Mouse (Mus musculus) embryo, embryonic 10.5 days (tissue): ENCODE measurements around the gene Jchain.
"Not testable (repeated sequence)": the region's sequence is repeated elsewhere in the genome, so short reads cannot be mapped to it uniquely, and the experiment has no call there.

Experiments
- DNase-seq: peaks from one replicate; pipeline ENCODE4 v3.0.0-alpha.2; 2015; ENCODE audit warnings: low spot score

Gene Jchain

DNA sequence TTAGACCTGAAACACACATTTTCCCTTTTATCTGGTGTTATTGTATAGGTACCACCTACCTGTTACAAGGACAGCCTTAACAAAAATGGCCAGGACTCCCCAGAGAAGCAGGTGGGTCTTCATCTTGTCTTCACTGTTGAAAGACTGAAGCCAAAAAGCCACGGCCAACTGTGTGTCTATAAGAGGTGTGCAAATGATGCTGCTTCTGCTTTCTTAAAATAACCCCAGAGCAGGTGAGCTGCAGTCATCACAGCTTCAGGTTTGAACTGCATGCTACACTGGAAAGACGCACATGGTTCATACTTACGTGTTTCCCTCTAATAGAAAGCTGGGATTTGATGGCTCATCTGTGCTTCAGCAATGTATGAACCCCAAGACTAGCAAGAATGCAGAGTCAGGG, at the start of gene Jchain:
Gene Jchain (minus strand): TSS at position 235 of the 400 bp plus-strand sequence.
- no peak for DNase-seq

DNA sequence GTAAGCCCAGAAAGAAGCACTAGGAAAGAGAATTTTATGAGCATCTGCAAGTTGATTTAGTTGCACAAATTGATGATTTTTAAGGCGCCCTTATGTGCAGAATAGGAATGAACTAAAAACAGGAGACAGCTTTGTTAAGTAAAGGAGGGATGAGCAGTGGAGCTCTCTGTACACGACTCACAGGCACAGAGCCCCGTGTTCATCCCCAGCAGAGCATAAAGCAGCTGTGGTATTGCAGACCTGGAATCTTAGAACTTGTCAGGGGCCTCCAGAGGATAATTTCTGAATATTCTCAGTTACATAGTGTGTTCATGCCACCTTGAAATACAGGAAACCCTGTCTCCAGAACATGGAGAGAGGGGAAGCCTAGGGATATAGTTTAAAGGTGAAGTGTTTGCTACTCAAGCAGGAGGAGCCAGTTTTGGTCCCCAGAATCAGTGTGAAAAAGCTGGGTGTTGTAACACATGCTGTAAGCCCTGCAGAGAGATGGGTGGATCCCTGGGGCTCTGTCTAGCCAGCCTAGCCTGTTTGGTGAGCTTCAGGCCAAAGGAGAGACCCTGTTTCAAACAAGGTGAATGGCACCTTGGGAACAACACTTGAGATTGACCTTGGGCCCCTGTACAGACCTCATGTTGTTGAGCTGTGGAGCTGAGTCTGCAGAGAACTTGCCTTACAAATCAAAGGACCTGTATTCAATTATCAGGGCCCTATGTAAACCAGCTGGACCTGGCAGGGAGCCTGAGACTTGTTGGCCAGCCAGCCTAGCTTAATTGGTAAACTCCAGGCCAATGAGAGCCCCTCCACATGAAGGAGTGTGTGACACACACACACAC, 48.0 kb upstream of the Jchain start:
- no peak for DNase-seq

DNA sequence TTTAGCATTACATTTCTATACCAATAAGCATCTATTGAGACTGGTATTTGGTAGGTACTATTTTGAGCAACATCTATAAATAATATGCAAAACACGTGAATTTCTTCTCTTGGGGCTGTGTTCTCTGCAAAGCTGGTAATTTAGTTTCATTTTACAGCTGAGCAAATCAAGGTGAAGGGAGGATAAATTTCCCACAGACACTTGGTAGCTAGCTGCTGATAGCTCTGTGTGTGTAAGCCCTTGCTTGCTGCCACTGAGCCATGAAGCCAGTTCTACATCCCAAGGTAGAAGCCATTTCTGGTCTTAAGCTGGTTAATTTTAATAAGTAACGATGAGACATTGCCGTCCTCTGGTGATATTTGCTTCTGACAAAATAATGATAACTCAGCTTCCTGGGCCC, 47.1 kb upstream of the Jchain start:
- DNase-seq = no peak

DNA sequence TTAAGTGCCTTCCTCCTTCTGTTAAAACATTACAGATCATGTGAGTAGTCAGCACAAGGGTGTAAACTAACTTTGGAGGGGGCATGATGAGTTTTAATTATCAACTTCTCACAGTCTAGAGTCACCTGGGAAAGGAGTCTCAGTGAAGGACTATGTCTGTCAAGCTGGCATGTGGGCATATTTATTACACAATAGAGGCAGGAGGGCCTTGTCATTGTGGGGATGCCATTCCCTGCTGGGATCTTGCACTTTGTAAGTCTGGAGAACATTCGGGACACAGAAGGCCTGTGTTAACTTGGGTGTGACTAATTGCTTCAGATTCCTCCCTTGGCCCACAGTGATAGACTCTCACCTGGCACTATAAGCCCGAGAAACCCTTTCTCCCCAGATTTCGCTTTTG, 41.9 kb upstream of the Jchain start:
- DNase-seq = no peak

GRCm38 (mm10) chr5:88566034-88566841, 38.5 kb upstream of the Jchain start:
- DNase-seq = peak; percentile 56

GRCm38 (mm10) chr5:88565148-88566033, 37.7 kb upstream of the Jchain start:
- peak; percentile 65 for DNase-seq

- DNase-seq = peak; percentile 81
Observed at GRCm38 (mm10) chr5:88564501-88565147, 36.9 kb upstream of the Jchain start, which contains the start of gene Rufy3. TSS of gene Rufy3 (plus strand) at chr5:88565040.

DNA sequence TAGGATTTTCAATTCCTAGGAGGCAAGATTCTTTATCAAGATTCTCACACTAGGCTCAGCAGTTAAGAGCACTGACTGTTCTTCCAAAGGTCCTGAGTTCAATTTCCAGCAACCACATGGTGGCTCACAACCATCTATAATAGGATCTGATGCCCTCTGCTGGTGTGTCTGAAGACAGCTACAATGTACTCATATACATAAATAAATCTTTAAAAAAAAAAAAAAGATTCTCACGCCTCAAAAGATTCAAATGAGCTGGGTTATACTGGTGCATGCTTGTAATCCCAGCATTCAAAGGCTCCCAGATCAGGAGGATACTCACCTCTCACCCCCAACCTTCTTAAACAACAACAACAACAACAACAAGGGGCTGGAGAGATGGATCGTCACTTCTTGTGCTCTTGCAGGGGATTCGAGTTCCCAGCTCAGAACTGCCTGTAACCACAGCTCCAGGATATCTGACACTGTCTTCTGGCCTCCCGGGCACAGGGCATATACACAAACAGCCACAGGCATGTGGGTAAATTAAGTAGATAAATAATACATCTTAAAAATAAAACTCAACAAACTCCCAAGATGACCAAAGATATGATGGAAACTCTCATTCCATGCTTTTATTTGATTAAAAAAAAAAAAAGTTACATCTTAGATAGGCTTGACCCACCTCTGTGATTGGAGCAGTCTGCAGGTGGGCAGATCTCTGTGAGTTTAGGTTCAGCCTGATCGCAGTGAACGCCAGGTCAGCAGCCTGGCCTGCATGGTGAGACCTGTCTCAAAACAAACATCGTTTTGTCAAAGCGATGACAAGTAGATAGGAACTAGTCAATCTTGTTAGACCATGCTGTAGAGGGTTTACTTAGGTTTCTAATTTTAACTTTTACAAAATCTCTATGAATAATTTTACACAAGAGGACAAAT, 35.4 kb upstream of the Jchain start:
- no peak for DNase-seq

DNA sequence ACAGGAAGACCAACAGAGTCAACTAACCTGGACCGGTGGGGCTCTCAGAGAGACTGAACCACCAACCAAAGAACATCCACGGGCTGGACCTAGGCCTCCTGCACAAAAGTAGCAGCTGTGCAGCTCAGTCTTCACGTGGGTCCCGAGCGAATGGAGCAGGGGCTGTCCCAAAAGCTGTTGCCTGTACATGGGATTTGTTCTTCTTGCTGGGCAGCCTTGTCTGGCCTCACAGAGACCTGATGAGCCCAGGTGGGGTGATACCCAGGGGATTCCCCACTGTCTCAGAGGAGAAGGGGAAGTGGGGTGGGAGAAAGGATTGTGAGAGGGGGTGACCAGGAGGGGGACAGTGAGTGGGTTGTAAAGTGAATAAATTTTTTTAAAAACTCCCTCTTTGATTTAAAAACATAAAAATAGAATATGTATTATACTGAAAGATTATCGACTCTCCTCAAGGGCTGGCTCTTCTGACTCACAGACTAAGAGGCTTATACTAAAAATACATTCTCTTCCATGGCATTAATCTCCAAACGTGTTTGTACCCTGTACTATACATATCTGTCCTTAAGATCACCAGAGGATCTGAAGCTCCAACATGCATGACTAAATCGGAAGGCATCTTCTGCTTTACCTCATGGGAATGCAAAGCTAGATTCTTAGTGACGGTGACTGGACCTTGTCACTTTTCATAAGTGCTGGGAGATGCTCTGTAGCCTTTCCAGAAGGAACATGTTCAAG, 33.6 kb upstream of the Jchain start:
- DNase-seq = no peak

- no peak for DNase-seq
Observed at GRCm38 (mm10) chr5:88558991-88559390, 31.3 kb upstream of the Jchain start.

DNA sequence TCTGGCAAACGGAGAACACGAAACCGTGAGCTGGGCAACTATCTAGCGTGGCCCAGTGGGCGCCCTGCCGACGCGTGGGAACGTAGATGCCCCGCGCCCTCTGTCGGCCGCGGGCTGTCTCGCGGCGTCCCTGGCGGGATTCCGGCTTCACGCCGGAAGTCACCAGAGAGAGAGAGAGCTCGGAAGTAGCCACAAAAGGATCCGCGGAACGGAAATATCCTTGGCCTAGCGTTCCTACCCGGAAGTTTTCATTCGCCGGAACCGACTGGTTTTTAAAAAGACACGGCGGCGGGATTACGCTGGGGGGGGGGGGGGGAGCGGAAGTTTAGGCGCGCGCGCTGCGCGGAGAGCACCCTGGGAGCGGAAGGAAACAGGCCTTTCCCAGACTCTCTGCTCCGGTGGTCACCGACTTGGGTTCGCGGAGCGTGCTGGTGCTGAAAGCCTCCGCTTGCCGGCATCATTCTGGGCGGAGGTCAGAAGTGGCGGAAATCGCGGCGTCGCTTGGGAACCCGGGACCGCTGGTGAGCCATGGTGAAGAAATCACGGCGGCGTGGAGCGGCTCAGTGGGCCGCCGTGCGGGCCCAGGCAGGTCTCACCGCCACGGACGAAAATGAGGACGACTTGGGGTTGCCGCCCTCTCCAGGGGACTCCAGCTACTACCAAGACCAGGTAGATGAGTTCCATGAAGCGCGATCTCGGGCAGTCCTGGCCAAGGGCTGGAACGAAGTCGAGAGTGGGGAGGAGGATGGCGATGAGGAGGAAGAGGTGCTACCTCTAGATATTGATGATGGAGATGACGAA, 26.6 kb upstream of the Jchain start, which contains the start of gene Utp3:
Gene Utp3 (plus strand): TSS at position 377 of the 801 bp plus-strand sequence.
- DNase-seq = peak; percentile 100

DNA sequence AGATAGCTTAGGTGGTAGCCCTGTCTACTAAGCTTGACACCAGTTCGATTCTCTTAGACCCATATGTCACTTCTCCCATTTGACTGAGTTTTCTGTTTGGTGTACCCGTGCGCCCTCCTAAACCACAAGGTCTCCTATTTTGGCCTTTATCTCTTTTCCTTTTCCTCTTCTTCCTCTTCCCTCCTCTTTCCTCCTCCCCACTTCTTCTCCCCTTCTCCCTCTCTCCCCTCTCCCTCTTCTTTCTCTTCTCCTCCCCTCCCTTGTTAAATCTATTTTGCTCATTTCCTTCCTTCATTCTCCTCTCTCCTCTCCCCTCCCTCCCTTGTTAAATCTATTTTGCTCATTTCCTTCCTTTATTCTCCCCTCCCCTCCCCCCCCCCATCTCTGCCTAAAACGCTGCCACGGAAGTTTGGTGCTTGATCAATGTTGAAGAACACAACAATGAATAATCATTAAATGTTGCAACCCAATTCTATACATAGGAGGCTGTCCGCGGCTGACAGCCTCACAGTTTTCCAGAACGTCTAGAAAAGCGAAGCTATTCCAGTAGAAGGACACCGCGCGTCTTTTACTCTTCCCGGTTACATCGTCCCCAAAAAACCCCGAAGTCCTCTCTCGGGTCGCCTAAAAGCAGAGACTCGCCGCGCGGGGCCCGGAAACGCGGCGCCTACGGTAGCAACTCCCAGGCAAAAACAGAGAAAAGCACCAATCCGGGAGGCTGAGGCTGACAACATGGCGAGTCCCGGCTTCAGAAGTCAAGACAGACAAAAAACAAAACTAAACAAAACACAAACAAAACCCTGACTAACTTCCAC, 25.8 kb upstream of the Jchain start:
- DNase-seq = peak; percentile 44

DNA sequence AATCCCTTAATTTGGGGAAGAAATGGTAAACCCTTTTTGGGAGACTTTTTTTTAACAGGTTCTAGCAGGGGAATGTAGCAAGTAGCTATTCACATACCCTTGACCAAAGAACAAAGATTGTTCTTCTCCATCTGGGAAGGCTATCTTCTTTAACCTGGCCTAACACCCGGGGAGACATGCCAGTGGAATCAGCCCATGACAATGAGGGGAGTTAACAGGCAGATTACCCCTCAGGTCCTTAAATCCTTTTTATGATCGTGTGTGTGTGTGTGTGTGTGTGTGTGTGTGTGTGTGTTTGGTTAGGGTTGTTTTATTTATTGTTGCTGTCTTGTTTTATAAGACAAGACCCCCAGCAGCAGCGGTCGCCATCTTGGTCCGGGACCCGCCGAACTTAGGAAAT, 17.8 kb upstream of the Jchain start:
- no peak for DNase-seq

- DNase-seq = not testable (repeated sequence)
Observed at GRCm38 (mm10) chr5:88544411-88544810, 16.7 kb upstream of the Jchain start.

GRCm38 (mm10) chr5:88542651-88543282, 15.1 kb upstream of the Jchain start:
- peak; percentile 68 for DNase-seq

- DNase-seq = no peak
Observed at GRCm38 (mm10) chr5:88540845-88541244, 13.2 kb upstream of the Jchain start.

DNA sequence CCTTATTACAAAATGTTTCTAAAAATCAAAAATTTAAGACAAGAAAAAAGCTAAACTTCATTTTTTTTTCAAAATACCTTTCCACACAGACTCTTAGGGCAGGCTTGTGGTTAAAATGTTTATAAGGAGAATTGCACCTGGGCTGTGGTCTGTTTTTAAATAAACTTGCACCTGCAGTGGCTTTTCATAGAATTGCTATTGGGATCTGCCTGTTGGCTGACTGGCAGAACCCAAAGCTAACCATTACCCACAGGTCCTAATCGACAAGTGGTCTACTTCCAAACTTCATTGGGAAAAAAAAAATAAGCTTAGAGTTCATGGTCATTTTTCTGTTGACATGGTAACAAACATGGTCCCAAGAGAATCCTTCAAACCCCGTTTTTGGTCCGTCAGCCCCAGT, 7.0 kb upstream of the Jchain start:
- DNase-seq = no peak
